Mouse (Mus musculus): ENCODE data around the gene Rnf216.
"Not testable (repeated sequence)": the region's sequence is repeated elsewhere in the genome, so short reads cannot be mapped to it uniquely, and the experiment has no call there.

Gene Rnf216

GRCm38 (mm10) chr5:143112281-143113246 lies at the start of gene Rnf216:
TSS of gene Rnf216 (minus strand) at chr5:143112994.
- DNase-seq (ENCODE audit: low spot score), result peak; percentile 94

DNA sequence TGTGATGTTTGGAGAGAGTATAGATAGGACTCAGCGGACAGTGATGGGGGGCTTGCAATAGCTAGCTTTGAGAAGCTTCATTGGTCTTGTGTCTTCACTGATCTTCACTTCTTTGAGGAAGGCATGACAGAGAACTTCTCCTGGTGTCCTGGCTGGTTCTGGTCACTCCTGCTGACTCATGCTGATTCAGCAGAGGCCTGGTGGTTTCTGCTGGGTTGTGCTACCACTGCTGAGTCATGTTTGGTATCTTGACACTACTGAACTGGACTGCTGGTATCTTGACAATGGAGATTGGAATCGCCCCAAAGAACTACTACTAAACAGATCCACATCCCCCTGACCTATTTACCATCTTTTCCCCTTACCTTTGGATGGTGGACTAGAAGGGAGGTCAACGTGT lies 42.7 kb upstream of the Rnf216 start:
- no peak for DNase-seq (ENCODE audit: low spot score)

DNA sequence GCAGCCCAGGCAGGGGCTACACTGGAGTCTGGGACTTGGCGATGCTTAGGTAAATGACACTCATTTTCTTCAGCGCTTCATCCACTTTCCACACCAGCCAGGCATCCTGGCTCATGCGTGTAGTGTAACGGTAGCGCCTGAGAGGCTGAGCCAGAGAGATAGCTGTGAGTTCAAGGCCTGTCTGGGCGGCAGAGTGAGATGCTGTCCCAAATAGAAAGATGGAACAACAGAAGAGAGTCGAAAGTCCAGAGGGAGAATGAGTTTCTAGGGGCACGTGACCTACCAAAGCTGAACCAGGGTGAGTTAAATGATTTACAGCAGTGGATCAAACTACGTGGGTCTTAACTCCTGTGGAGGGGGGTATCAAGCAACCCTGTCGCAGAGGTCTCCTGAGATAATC lies 41.0 kb upstream of the Rnf216 start:
- DNase-seq (ENCODE audit: low spot score), result no peak

DNA sequence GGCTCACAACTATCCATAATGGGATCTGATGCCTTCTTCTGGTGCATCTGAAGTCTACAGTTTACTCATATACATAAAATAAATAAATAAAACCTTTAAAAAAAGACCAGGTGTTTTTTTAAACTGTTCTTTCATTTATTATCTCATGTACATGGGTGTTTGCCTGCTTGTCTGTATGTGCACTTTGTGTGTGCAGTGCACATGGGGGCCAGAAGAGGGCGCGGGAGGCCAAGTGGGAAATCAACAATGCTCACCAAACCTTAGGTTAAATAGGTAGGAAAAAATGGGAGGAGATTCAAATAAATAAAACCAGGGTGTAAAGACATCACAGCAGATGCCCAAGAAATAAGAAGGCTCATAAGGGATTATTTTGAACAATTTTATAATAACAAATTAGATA lies 37.2 kb upstream of the Rnf216 start:
- no peak for DNase-seq (ENCODE audit: low spot score)

GRCm38 (mm10) chr5:143149536-143149935 lies 36.7 kb upstream of the Rnf216 start:
- DNase-seq (ENCODE audit: low spot score), result no peak

DNA sequence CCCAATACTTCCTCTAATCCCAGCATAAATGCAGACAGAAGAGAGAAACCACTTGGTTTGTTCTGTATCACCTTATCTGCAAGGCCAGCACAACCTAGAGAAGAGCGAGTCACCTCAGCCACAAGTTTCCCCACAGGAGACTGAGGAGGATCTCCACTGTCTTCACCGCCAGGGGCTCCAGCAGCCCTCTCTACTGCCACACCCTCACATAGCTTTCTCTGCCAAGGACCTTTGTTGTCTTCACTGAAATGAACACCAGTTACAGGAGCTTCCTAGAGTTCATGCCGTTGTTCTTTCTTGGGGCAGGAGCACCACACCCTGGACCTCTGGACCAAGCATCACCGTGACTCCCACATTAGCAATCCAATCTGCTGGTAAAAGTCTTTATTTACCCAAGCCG lies 35.9 kb upstream of the Rnf216 start:
- no peak for DNase-seq (ENCODE audit: low spot score)

DNA sequence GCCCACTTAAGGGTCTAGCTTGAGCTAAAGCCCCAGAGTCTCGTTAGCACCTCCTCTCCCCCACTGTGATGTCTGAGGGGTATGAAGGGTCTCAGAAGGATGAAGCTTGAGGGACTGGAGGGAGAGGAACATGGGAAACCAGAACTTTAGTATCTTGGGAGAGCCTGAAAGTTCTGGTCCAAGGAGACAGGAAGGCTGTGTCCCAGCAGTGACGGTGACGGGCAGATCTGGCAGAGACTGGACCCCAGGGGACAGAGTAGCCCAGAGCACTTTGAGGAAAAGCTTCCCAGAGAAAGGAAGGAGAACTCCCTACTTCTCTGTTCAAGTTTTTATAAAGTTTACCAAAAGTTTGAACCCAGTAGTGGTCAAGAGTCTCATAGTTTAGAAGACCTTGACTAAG lies 34.7 kb upstream of the Rnf216 start, which contains the start of gene Olfr718-ps1:
Gene Olfr718-ps1, minus strand, starts transcription at position 101 of the 400 bp plus-strand sequence.
- no peak for DNase-seq (ENCODE audit: low spot score)

GRCm38 (mm10) chr5:143137580-143137979 lies 24.8 kb upstream of the Rnf216 start:
- no peak for DNase-seq (ENCODE audit: low spot score)

- DNase-seq (ENCODE audit: low spot score), result no peak
Measured at GRCm38 (mm10) chr5:143135042-143135441, 22.2 kb upstream of the Rnf216 start.

DNA sequence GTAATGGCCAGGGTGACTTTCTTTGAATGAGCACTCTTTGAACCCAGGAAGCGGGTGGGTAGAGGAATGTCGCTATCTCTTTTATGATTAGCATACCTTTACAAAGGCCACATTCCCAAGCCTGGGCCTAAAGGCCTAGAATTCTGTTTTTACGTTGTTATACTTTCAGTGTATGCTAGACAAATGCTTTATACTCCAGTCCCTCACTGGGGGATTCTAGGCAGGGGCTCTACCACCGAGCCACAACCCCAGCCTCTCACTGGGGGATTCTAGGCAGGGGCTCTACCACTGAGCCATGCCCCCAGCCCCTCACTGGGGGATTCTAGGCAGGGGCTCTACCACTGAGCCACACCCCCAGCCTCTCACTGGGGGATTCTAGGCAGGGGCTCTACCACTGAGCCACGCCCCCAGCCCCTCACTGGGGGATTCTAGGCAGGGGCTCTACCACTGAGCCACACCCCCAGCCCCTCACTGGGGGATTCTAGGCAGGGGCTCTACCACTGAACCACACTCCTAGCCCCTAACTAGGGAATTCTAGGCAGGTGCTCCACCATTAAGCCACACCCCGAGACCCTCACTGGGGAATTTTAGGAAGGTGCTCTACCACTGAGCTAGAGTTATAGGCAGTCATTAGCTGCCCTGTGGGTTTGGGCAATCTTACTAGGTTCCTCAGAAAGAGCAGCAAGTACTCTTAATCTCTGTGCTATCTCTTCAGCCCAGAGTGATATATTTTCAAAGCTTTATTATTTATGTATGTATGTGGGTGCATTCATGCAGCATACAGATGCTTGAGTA lies 21.6 kb upstream of the Rnf216 start:
- DNase-seq (ENCODE audit: low spot score), result not testable (repeated sequence)

- no peak for DNase-seq (ENCODE audit: low spot score)
Measured at GRCm38 (mm10) chr5:143132935-143133514, 20.2 kb upstream of the Rnf216 start.

- no peak for DNase-seq (ENCODE audit: low spot score)
Measured at GRCm38 (mm10) chr5:143130342-143130741, 17.5 kb upstream of the Rnf216 start.

- no peak for DNase-seq (ENCODE audit: low spot score)
Measured at GRCm38 (mm10) chr5:143129101-143129500, 16.3 kb upstream of the Rnf216 start.

DNA sequence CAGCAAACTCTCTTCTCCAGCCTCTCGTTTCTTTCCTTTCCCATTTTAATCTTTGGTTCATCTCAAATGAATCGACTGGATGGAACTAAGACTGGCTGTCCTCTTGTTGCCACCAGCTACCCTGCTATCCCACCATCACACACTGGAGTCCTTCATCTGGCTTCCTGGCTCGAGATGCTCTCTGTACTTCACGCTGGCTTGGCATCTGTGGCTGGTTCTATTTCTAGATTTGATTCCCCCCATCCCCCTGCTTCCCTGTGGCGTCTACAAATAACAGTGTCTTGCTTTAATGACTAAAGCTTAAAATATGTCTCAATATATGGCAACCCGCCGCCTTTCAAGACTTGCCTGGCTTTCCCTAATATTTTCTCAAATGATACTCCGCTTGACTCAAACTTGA lies 15.0 kb upstream of the Rnf216 start:
- no peak for DNase-seq (ENCODE audit: low spot score)

- no peak for DNase-seq (ENCODE audit: low spot score)
Measured at GRCm38 (mm10) chr5:143126908-143127307, 14.1 kb upstream of the Rnf216 start.

GRCm38 (mm10) chr5:143126089-143126488 lies 13.3 kb upstream of the Rnf216 start:
- DNase-seq (ENCODE audit: low spot score), result no peak

- DNase-seq (ENCODE audit: low spot score), result no peak
Measured at GRCm38 (mm10) chr5:143125601-143126000, 12.8 kb upstream of the Rnf216 start.

DNA sequence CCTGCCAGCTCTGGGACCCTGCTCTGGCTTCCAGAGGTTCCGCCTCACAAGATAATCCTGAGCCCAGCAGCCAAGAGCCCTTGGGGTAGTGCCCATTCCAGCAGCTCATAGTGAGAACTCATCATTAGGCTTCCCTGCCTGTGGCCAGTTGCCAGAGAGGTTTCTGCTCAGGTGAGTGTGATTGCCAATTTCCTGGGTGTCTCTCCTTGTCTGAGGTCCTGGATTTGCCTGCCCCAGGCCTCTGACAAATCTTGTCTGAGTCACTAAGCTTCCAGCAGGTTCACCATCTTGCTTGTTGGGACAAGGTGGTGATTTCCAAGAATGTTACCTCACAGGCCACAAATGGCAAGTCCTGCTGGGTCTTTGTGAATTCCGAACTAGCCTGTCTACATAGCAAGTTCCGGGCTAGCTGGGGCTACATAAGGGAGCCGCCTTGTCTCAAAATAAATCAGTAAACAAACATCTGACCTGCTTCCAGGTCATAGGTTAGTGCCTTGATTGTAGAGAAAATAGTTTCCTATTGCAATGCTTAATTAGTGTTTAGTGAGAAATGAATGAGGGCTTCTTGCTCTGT lies 12.1 kb upstream of the Rnf216 start:
- no peak for DNase-seq (ENCODE audit: low spot score)

DNA sequence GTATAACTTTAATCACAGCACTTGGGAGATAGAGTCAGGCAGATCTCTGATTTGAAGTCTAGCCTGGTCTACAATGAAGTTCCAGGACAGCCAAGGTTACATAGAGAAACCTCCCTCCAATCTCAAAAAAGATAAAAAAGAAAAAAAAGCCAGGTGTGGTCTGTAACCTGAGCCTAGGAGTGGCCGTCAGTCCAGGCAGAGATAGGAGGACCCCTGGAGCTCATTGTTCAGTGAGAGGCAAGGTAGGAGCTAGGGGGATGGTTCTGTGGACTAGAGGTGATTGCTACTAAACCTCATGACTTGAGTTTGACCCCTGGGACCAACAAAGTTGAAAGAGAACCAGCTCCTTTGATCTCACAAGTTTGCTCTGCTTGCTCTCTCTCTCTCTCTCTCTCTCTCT lies 9.9 kb upstream of the Rnf216 start:
- no peak for DNase-seq (ENCODE audit: low spot score)

DNA sequence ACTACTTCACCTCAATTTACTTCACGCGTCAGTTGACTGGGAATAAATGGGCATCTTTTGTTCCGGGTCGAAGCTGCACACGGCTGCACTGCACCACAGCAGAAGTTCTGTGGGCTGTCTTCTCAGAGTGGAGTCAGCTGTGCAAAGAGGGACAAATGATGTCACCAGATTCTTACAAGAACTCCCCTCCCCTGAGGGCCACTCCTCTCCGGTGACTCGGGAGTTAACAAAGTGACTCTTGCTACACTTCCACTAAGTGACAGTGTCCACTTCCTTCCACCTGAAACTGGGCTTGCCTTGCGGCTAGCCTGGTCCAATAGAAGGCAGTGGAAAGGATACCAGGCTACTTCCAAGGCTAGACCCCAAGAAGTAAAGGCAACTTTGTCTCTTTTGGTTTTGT lies 9.3 kb upstream of the Rnf216 start:
- DNase-seq (ENCODE audit: low spot score), result no peak

- DNase-seq (ENCODE audit: low spot score), result no peak
Measured at GRCm38 (mm10) chr5:143106842-143107241, 6.0 kb downstream of the Rnf216 start.

- no peak for DNase-seq (ENCODE audit: low spot score)
Measured at GRCm38 (mm10) chr5:143103231-143103630, 9.6 kb downstream of the Rnf216 start.
